Mouse (Mus musculus) R1 (cell line): ENCODE measurements around the gene Pfn4.
"Not testable (repeated sequence)": the region's sequence is repeated elsewhere in the genome, so short reads cannot be mapped to it uniquely, and the experiment has no call there.

Source experiments
- DNase-seq: peaks from one replicate; pipeline ENCODE4 v3.0.0-alpha.2; 2018; ENCODE audit warnings: low read depth, low spot score

Gene Pfn4

DNA sequence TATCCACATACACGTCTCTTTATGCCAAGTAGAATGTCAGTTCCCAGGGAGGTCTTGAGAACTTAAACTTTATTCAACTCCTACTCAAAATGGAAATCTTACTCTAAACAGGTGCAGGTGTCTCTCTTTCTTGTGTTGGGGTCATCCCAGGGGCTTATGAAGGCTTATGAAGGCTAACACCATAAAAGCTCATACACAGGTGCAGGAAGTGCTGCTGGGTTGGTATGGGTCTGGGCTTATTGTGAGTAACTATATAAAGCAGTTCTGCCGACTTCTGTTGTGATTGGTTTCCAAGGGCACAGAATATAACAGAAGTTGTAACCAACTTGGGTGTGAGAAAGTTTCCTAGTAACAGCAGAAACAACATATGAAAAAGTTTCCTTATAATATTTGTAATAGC is 15.6 kb downstream of the Pfn4 start:
- no peak for DNase-seq

DNA sequence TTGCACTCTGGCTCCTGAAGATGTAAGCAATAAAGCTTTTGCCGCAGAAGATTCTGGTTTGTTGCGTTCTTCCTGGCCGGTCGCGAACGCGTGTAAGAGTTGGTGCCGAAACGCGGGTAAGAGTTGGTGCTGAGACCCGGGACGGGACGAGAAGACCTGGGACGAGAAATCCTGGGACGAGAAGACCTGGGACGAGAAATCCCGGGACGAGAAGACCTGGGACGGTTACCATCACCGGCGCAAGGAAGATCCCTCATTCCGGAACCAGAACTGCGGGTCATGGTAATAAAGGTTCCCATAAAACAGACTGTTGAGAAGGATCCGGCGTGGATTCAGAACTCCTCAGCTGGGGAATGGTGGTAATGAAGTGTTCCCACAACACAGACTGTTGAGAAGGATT is 19.3 kb downstream of the Pfn4 start:
- not testable (repeated sequence) for DNase-seq

DNA sequence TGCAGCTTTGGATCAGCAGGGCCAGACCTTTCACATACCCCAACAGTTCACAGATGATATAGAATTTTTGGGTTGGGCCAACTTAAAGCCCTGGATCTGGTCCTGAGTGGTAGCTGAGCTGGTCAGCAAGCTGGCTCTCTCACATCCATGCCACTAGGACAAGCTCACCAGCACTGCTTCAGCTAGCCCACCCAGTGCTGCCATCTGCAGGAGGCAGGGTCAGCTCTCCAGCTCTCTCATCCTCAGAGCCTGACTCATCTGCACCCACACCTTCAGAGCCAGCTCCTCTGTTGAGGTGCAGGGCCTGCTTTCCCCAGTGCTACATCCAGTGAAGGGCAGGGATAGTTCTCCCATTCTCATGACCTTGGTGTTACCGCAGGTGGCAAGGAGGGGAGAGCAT is 24.9 kb downstream of the Pfn4 start:
- peak; percentile 16 for DNase-seq

DNA sequence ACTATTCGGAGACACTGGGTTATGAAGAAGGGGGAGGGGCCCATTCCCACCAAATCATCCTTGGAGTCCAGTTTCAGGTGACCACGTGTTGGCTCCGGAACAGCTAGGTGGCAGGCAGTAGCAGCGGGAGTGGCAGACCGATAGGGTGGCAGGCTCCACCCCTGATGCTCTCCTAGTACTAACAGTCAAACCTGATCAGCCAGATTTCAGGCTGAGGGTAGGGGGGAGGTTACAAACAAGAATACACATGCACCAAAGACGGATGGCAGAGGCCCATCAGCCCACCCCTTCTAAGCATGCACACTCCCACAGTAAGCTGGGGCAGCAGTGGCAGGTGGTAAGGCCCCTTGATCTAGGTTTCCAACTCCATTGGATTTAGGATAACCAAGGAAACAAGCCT is 28.6 kb downstream of the Pfn4 start:
- not testable (repeated sequence) for DNase-seq

DNA sequence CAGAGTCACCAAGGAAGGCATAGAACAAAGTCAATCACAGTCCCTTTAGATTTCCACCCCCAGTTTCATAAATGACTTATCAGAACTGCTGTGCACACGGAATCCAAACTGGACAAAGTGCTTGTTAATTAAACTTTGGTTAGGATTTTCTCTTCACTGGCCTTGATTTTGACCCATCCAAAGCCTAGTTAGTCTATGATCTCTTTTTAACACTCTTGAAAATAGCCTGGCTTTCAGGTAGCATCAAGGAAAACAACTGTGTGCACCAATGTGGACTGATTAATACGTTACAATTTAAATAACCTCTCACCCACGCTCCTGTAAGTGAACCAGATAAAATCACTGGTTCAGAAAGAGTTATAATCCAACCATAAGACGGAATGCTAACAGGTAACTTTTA is 42.2 kb downstream of the Pfn4 start:
- no peak for DNase-seq

DNA sequence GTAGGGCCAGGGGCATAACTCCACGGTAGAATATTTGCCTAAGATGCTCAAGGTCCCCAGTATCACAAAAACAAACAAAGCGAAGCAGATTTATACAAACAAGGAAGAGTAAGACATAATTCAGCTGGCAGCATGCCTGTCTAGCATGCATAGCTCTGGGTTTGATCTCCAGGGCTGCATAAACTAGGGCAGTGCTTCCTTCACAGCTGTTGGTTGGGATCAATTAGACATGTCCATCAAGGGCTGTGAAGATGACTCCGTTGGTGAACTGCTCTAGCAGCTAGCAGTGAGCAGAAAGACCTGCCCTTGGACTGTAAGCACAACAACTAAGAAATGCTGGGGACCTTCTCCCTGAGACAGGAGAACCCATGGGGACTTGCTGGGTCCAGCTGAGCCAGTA is 42.9 kb downstream of the Pfn4 start:
- DNase-seq = no peak

DNA sequence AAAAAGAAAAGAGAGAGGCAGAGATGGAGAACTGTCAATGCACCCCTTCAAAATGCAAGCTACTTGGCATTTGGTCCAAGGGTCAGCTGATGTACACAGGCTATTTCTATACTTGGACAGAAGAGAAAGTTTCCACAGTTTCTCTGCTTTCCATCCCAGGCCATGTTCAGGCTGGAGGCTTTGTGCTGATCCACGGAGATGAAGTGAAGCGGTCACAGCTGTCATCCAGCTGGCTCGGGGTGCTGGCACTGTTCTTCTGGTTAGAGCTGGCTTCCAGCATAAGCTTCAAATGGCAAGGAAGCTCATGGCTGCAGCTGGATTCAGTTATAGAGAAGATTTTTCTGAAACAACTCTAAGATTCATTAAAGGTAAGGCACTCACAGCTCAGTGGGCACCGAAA is 44.8 kb downstream of the Pfn4 start:
- DNase-seq = no peak

DNA sequence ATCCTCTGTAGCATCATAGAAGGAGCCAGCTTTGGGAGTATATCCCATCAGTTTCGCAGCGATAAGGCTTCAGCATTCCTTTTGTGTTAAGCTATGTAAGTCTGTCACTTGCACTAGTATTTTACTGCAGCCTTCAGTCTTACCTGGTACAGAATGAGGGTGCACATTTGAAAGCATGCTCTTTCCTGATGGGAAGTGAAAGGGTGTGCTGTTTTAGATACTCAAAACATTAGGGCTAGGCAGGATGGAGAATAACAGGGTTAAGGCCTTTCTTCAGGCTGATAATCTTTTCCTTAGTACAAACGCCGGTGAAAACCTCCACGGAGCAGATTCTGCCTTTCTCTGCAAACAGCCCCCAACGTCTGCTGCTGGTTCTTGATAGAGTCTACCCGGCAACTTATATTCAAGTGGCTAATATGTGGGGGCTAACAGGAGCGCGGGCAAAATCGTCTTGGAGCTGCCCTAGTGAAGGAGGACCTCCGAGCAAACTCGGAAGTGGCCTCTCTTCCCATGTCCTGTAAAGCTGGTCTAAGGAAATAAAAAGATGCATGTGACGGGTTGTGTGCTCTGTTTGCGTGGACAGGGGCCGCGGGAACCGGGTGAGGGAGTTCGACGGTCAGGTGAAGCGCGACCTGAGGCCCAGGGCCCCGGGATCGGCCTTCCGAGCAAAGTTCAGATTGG is 48.0 kb downstream of the Pfn4 start:
- no peak for DNase-seq

DNA sequence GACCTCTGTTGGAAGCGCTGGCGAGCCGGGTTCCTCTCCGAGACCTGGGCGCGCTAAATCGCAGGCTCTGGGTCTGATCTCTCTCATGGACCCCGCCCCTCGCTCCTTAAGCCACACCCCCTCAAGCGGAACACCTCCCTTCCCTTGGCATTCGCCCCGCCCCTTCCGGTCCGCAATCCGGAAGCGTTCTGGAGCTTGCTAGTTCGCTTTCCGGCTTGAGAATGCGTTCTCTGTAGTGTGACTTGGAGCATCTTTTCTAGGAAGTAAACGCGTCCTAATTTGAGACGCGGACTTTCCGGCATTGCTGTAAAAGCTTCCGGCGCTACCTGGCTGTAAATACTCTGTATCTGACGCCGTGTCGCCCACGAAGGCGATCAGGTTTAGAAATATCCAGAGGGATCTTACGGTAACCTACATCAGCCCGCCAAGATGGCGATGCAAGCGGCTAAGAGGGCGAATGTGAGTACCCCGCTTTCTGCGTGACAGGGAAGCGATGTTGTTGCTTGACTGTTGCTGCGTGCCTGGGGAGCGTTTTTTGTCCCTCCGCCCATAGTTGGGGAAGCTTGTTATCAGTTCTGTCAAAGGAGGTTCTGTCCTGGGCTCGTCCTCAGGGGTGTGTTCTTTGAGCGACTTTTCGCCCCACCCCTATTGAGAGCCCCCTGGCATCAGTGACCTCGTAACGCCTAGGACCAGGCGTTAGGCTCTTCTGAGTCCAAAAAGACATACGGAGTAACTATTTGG is 48.7 kb downstream of the Pfn4 start, which contains the start of gene Sf3b6:
Gene Sf3b6, plus strand, starts transcription at position 184 of the 741 bp plus-strand sequence.
- peak; percentile 98 for DNase-seq

DNA sequence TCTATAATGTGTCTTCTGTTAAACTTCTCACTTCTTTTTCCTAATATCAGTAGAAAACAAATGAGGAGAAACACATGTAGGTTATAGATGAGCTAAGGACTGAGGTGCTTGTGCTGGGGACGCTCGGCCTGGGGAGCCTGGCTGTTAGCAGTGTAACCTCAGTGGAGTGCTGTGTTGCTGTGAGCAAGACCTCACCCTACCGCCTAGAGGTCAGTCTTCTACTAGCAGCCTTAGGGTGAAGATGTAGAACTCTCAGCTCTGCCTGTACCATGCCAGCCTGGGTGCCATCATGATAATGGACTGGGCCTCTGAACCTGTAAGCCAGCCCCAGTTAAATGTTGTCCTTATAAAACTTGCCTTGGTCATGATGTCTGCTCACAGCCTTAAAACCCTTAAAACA is 58.4 kb downstream of the Pfn4 start:
- no peak for DNase-seq
